Mouse (Mus musculus) T-helper 17 cell (primary cell): ENCODE results near the gene Actg2.

Experiments
- in situ Hi-C, 2 experiments: fragments of 300-600 bp; cut with MboI, MseI; formaldehyde crosslinking; loops; 1 replicate in 1 of 2; 2 replicates in 1 of 2; pipeline ENCODE4 v1.15.1; 2025; ENCODE audit warnings: high pct_unique_total_duplicates in 2 of 2

Actg2 gene

GRCm38 (mm10) chr6:83518637-83519036 is 17.4 kb downstream of the Actg2 start:
- in situ Hi-C loops, result no loop called here

- in situ Hi-C loops, result no loop called here
Observed at GRCm38 (mm10) chr6:83515172-83515571, 20.9 kb downstream of the Actg2 start.

GRCm38 (mm10) chr6:83512495-83512894 is 23.6 kb downstream of the Actg2 start:
- in situ Hi-C loops, result loop anchor here (5.0 kb wide), 2 partner anchors 155 to 160 kb away; no protein-coding TSS in a partner anchor

GRCm38 (mm10) chr6:83510210-83510609 is 25.9 kb downstream of the Actg2 start:
- in situ Hi-C loops, result loop anchor here (5.0 kb wide), 2 partner anchors 153 to 158 kb away; no protein-coding TSS in a partner anchor

GRCm38 (mm10) chr6:83509442-83509841 is 26.6 kb downstream of the Actg2 start:
- in situ Hi-C loops, result loop anchor here in 1 of 2 experiments (5.0 kb wide), 1 partner anchor 37 kb away; no protein-coding TSS in a partner anchor

GRCm38 (mm10) chr6:83507168-83507546 is 28.9 kb downstream of the Actg2 start:
- in situ Hi-C loops, result loop anchor here in 1 of 2 experiments (5.0 kb wide), 1 partner anchor 35 kb away; no protein-coding TSS in a partner anchor

GRCm38 (mm10) chr6:83506258-83507167 is 29.6 kb downstream of the Actg2 start, which contains the start of gene Dguok:
Dguok (minus strand) TSS chr6:83506969.
- in situ Hi-C loops, result loop anchor here in 1 of 2 experiments (5.0 kb wide), 1 partner anchor 34 kb away; no protein-coding TSS in a partner anchor

- in situ Hi-C loops, result loop anchor here in 1 of 2 experiments (5.0 kb wide), 1 partner anchor 33 kb away; no protein-coding TSS in a partner anchor
Observed at GRCm38 (mm10) chr6:83505554-83505953, 30.5 kb downstream of the Actg2 start.

- in situ Hi-C loops, result no loop called here
Observed at GRCm38 (mm10) chr6:83503361-83503760, 32.7 kb downstream of the Actg2 start.

GRCm38 (mm10) chr6:83502656-83503055 is 33.4 kb downstream of the Actg2 start:
- in situ Hi-C loops, result no loop called here

GRCm38 (mm10) chr6:83501524-83502310 is 34.3 kb downstream of the Actg2 start:
- in situ Hi-C loops, result no loop called here

GRCm38 (mm10) chr6:83500462-83500861 is 35.6 kb downstream of the Actg2 start:
- in situ Hi-C loops, result no loop called here

GRCm38 (mm10) chr6:83499078-83499477 is 37.0 kb downstream of the Actg2 start:
- in situ Hi-C loops, result no loop called here

GRCm38 (mm10) chr6:83496753-83497710 is 39.0 kb downstream of the Actg2 start:
- in situ Hi-C loops, result no loop called here

- in situ Hi-C loops, result no loop called here
Observed at GRCm38 (mm10) chr6:83496009-83496752, 39.9 kb downstream of the Actg2 start.

GRCm38 (mm10) chr6:83490622-83491021 is 45.4 kb downstream of the Actg2 start:
- in situ Hi-C loops, result no loop called here

- in situ Hi-C loops, result loop anchor here in 1 of 2 experiments (10.0 kb wide), 1 partner anchor 1043 kb away; no protein-coding TSS in a partner anchor
Observed at GRCm38 (mm10) chr6:83488200-83488599, 47.9 kb downstream of the Actg2 start.

- in situ Hi-C loops, result loop anchor here in 1 of 2 experiments (10.0 kb wide), 1 partner anchor 1042 kb away; no protein-coding TSS in a partner anchor
Observed at GRCm38 (mm10) chr6:83487298-83487697, 48.8 kb downstream of the Actg2 start.

GRCm38 (mm10) chr6:83485854-83486253 is 50.2 kb downstream of the Actg2 start:
- in situ Hi-C loops, result loop anchor here in 1 of 2 experiments (10.0 kb wide), 1 partner anchor 1041 kb away; no protein-coding TSS in a partner anchor
